Mouse (Mus musculus): ENCODE results near the gene Abcb9.
A peak's percentile ranks its signal among the peaks of the same experiment; 100 is the strongest.

Gene Abcb9

GRCm38 (mm10) chr5:124093852-124094604 is 1.6 kb downstream of the Abcb9 start:
- DNase-seq (ENCODE audit: low read depth, low spot score) = no peak

GRCm38 (mm10) chr5:124093120-124093794 is 2.3 kb downstream of the Abcb9 start:
- no peak for DNase-seq (ENCODE audit: low read depth, low spot score)

GRCm38 (mm10) chr5:124091951-124092406 is 3.6 kb downstream of the Abcb9 start:
- DNase-seq (ENCODE audit: low read depth, low spot score) = no peak

- DNase-seq (ENCODE audit: low read depth, low spot score) = no peak
These were observed 5.7 kb downstream of the Abcb9 start for GRCm38 (mm10) chr5:124089868-124090267.

GRCm38 (mm10) chr5:124086876-124087275 is 8.7 kb downstream of the Abcb9 start:
- DNase-seq (ENCODE audit: low read depth, low spot score) = no peak

- DNase-seq (ENCODE audit: low read depth, low spot score) = no peak
These were observed 10.1 kb downstream of the Abcb9 start for GRCm38 (mm10) chr5:124085513-124085912.

- no peak for DNase-seq (ENCODE audit: low read depth, low spot score)
These were observed 10.9 kb downstream of the Abcb9 start for GRCm38 (mm10) chr5:124084588-124085173.

- no peak for DNase-seq (ENCODE audit: low read depth, low spot score)
These were observed 11.6 kb downstream of the Abcb9 start for GRCm38 (mm10) chr5:124083850-124084587.

GRCm38 (mm10) chr5:124082941-124083688 is 12.5 kb downstream of the Abcb9 start:
- DNase-seq (ENCODE audit: low read depth, low spot score) = no peak

- no peak for DNase-seq (ENCODE audit: low read depth, low spot score)
These were observed 13.2 kb downstream of the Abcb9 start for GRCm38 (mm10) chr5:124082447-124082846.

- no peak for DNase-seq (ENCODE audit: low read depth, low spot score)
These were observed 15.7 kb downstream of the Abcb9 start for GRCm38 (mm10) chr5:124079880-124080279.

GRCm38 (mm10) chr5:124078794-124079416 is 16.7 kb downstream of the Abcb9 start:
- peak; percentile 72 for DNase-seq (ENCODE audit: low read depth, low spot score)

- DNase-seq (ENCODE audit: low read depth, low spot score) = no peak
These were observed 17.6 kb downstream of the Abcb9 start for GRCm38 (mm10) chr5:124077856-124078460.

- no peak for DNase-seq (ENCODE audit: low read depth, low spot score)
These were observed 18.4 kb downstream of the Abcb9 start for GRCm38 (mm10) chr5:124077241-124077640.

- DNase-seq (ENCODE audit: low read depth, low spot score) = no peak
These were observed 19.0 kb downstream of the Abcb9 start for GRCm38 (mm10) chr5:124076559-124076958.

GRCm38 (mm10) chr5:124075716-124076115 is 19.9 kb downstream of the Abcb9 start:
- DNase-seq (ENCODE audit: low read depth, low spot score) = no peak

- DNase-seq (ENCODE audit: low read depth, low spot score) = no peak
These were observed 20.7 kb downstream of the Abcb9 start for GRCm38 (mm10) chr5:124074845-124075307.

GRCm38 (mm10) chr5:124073682-124074081 is 21.9 kb downstream of the Abcb9 start:
- DNase-seq (ENCODE audit: low read depth, low spot score) = no peak

GRCm38 (mm10) chr5:124069657-124070056 is 25.9 kb downstream of the Abcb9 start:
- DNase-seq (ENCODE audit: low read depth, low spot score) = no peak

Measured in brain, embryonic 18.5 days (tissue).